Mouse (Mus musculus) urinary bladder, postnatal 14 days (tissue): ENCODE measurements around the gene Rcor2.
A peak's percentile ranks its signal among the peaks of the same experiment; 100 is the strongest.

Source experiments
- DNase-seq: peaks from one replicate; pipeline ENCODE4 v3.0.0; 2021; ENCODE audit warnings: low spot score

Gene Rcor2

DNA sequence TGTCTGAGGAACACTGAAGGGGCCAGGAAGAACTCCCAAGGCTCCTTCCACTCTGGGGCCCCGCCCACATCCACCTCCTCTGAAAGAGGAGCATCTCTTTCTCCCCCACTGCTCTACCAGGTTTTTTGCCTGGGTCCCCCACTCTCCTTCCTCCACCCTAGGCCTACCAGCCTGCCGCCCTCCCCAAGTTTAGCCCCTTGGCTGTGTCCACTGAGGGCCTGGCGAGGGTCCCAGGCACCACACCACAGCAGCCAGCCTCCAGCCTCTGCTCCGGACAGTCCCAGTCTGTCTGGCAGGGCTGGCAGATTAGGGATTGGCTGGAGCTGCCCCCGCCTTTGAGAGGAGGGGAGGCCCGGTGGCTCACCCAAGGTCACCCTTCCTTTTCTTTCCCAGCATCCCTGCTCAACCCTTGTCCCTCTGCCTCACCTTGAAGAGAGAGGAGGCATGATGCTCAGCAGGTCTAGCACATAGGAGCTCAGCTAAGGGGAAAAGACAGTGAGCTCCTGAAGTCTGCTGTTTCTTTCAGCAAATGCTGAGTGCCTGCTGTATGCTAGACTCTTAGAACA lies 2.3 kb upstream of the Rcor2 start:
- DNase-seq, result peak; percentile 9

DNA sequence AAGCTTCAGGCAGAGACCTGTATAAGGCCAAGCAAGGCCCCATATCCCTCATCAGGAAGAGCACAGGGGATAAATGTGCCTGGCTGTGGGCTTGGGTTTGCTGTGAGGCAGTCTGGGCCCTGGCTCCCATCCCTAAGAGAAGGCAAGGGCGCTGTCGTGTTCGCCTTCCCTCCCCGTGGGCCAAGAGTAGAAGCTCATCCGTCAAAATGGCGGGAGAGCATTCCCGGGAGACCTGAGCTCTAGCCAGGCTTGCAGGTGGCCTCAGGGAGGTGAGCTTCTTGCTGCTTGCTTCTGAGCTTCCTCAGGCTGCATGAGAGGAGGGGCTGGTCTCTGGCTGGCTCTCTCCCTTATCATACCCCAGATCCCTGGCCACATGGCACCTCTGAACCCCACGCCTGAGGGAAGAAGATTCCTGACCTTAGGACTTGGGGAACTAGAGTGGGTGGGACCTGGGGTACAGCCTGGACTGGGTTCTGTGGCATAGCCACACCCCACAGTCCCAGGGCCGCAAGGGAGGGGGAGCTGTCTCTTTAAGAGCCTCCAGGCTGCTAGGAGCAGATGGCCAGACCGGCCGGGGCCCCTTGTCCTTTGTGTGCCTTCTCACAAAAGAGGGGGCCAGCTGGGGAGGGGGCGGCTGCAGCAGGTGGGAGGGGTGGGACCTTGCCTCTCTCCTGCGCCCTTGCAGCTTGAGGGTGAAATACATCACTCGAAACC lies 1.5 kb upstream of the Rcor2 start:
- DNase-seq, result no peak

- no peak for DNase-seq
These were observed 699 bp upstream of the Rcor2 start for GRCm38 (mm10) chr19:7266421-7266831.

DNA sequence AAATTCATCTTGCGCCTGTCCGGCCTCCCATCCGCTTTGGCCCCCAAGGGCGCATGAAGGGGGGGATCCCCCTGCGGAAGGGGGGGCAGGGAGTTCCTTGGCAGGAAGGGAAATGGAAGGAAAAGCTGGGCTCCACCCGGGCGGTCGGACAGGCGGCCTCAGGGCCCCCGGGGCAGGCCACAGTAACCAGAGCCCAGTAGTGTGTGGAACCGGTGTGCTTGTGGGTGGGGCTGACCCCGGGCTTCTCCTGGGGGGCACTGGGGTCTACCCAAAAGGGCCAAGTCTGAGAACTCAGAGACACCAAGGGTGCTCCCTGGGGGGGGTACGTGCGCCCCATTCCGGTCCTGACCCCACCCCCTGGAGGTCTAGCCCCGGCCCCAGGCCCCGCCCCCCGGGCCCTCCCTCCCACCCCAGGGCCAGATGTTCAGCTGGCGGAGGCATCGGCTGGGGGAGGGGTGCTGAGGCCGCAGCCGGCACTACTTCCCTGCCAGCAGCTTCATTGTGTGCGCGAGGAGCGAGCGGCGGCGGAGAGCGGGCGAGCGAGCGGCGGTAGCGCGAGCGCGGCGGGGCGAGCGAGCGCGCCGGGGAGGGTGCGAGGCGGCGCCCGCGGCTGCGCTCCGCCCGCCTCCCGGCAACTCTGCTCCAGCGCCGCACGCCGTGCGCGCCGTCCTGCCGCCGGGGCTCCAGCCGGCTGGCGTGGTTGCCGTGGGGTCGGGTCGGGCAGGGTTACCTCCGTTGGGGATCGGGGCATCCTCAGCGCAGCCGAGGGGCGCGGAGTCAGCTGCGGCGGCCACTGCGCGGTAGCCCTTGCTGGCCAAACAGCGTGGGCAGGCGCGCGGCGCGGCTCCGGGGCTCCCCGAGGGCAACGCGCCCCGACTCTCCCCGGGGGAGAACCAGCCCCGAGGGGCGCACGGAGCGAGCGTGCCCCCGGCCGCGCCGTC lies 926 bp downstream of the Rcor2 start:
- DNase-seq, result peak; percentile 80

DNA sequence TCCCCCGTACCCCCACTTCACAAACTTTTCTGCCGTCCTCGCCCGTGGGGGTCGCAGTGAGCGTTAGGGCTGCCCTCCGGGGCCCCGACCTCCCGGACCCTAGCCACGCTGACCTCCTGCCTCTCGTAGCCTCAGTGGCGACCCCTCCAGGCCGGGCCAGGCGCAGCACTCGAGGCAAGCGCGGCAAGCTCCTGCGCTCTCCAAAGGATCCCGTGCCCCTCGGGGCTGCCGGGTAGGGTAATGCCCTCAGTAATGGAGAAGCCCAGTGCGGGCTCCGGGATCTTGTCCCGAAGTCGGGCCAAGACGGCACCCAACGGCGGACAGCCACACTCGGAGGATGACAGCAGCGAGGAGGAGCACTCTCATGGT lies 1.6 kb downstream of the Rcor2 start:
- peak; percentile 81 for DNase-seq

GRCm38 (mm10) chr19:7269290-7270044 lies 2.3 kb downstream of the Rcor2 start:
- DNase-seq, result no peak

DNA sequence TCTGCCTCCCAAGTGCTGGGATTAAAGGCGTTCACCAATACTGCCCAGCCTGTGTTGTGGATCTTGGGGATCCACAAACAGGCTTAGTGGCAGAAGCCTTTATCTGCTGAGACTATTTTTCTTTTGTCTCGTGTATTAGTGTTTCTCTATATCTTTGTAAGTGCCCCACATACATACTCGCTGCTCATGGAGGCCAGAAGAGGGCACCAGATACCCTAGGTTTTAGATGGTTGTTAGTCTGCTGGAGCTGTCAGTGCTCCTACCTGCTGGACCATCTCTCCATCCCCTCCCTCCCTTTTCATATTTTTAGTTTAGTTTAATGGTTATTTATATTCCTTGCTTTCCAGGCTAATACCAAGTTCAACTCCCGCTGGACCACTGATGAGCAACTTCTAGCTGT lies 6.4 kb downstream of the Rcor2 start:
- no peak for DNase-seq

DNA sequence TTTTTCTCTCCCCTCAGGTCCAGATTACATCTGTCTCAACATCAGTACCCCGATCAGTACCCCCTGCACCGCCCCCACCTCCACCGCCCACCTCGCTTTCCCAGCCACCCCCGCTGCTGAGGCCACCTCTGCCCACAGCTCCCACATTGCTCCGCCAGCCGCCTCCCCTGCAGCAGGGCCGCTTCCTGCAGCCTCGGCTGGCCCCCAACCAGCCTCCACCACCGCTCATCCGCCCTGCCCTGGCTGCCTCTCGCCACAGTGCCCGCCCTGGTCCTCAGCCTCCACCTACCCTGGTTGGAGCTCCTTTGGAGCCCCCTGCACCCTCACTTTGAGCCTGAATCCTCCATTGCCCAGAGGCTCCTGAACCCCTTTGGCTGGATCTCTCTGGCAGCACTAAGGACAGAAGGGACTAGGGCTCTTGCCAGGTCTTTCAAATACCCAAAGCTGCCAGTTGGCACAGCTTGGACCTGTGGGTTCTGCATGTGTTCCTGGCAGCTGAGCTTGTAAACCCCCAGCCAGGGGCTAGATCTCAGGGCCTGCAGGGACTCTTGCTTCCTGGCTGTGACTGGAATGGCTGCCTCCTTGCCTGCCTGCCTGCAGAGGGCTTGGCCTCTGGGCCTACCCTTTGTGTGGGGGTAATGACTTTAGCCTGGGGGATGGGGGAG lies 7.3 kb downstream of the Rcor2 start:
- DNase-seq, result peak; percentile 12

- DNase-seq, result peak; percentile 12
These were observed 8.1 kb downstream of the Rcor2 start for GRCm38 (mm10) chr19:7275131-7275789.

- DNase-seq, result no peak
These were observed 9.0 kb downstream of the Rcor2 start for GRCm38 (mm10) chr19:7276053-7276659.

DNA sequence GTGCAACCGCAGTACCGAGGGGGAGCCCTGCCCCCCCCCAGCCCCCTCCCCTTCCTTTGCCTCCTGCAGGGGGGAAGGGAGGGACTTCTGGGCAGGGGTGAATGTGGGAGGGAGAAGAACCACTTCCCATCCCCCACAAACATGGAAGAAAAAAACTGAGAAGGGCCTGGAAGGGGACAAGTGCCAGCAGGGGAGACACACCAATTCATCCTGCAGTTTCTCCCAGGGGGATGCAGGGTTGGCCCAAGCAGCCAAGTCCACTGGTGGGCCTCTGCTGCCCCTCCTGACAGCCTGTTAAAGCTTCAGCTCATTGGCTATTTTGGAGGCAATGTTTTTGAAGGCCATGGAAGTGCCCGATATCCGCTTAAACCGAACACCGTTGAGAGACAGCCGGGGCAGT lies 9.7 kb downstream of the Rcor2 start:
- no peak for DNase-seq

GRCm38 (mm10) chr19:7278200-7278906 lies 11.2 kb downstream of the Rcor2 start:
- DNase-seq, result peak; percentile 13

DNA sequence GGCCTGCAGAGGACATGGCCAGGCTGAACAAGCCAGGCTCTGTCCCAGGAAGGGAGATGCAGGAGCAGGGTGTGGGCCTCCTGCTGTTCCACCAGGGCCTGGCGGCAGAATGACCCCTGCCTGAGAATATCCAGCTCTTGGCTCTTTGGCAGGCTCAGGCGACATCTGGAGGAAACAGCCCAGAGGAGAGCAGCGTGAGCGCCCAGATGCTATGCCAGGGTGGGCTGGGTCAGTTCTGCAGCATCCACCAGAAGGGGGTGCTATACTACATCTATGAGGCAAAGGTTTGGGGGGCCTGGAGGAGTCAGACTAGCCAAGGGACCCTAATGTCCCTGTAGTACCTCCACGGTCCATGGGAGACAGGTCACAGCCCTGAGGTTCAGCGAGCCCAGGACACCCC lies 12.0 kb downstream of the Rcor2 start:
- DNase-seq, result peak; percentile 48

GRCm38 (mm10) chr19:7280557-7281330 lies 13.6 kb downstream of the Rcor2 start:
- DNase-seq, result no peak

DNA sequence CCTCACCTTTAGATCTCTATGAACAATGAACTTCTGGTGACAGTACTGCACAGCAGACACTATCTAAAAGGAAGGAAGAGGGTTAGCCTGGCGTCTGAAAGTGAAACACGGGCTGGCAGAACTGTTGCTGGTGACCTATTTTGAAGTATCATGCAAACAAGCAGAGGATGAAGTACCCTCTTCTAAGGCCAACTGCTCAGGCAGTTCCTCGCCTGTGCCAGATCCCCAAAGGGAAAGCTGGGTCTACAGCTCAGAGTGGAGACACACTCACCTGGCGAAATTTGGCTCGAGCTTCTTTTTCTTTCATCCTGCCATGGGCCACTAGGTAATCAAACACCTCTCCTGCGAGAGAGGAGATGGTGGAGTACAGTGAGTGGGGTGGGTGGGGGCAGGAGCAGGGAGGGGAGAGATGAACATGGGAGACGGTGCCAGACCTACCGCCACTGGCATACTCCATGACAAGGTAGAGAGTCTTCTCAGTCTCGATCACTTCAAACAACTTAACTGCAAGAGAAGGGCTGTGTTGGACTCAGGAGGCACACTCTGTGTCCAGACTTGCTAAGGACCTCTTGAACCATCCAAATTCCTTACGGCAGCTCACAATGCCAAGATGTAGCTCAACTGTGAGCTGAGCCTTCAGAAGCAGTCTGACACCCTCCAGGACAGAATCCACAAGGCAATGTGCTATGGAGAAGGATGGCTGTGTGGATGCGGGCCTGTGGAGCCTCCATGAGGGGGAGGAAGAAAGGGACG lies 19.6 kb downstream of the Rcor2 start:
- DNase-seq, result no peak

DNA sequence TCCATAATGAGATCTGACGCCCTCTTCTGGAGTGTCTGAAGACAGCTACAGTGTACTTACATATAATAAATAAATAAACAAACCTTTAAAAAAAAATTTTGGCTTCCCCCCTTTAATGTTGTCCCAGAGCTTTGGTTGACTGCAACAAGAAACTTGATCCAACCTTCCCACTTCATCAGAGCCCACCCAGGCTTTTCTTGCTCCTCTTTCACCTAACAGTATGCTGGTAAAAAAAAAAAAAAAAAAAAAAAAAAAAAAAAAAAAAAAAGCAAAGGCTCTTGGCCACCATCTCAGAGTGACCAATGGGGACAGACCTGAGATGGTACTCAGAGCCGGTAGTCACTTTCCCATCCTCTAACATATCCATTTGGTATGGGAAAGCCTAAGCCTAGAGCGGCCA lies 21.2 kb downstream of the Rcor2 start:
- no peak for DNase-seq

DNA sequence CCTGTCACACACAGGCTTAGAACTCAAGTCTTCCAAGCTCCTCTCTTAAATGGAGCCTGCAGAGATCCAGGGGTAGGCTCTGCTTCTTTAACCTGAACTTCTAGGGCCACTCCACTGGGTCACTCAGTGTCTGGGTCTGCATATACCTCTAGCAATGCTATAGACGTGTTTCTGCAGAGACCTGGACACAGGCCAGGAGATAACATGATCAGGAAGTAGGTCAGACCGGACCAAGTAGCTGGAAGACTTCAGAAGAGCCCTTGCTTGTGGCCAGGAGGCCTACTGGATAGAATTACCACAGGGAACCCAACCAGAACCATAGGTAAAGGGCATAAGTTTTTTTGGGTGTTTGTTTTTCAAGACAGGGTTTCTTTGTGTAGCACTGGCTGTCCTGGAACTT lies 22.6 kb downstream of the Rcor2 start:
- peak; percentile 62 for DNase-seq

DNA sequence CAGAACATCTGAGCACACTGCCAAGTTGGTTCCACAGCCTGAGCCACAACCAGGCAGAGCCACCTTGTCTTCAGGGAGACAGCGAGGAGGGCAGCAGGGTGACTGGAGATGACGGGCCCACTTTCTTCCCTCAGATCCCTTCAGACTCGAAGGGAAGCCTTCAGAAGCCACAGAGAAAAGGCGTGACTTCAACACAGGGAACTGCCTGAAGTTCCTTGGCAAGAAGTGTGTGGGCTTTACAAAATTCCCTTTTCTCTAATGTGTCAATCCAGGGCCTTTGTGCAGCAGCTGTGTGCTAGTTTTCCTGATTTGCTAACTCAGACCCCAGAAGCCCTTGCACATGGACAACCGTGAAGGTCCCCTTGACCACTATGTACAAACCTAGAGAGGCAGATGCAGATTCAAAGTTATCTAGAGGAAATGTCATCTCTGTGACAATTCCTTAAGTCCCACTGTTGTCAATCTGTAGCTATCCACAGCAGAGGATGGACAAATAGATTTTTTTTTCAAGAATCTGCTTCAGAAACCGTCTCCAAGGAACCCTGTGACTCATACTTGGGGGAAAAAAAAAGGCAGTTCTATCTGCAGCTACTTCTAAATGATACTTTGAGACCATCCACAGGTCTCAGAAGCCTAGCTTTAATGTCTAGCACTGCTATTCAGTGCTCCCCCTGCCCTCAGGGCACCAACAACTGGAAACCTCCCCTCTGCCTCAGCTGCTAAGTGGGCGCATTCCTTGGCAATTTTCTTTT lies 25.0 kb downstream of the Rcor2 start:
- no peak for DNase-seq
